Mouse (Mus musculus): ENCODE measurements at regions not wholly inside any gene's neighbourhood (a gene's known extent, or its start where the extent isn't known, plus 50 kb on each side); places are given as distances from the start of the nearest gene placed in this dataset.

DNA sequence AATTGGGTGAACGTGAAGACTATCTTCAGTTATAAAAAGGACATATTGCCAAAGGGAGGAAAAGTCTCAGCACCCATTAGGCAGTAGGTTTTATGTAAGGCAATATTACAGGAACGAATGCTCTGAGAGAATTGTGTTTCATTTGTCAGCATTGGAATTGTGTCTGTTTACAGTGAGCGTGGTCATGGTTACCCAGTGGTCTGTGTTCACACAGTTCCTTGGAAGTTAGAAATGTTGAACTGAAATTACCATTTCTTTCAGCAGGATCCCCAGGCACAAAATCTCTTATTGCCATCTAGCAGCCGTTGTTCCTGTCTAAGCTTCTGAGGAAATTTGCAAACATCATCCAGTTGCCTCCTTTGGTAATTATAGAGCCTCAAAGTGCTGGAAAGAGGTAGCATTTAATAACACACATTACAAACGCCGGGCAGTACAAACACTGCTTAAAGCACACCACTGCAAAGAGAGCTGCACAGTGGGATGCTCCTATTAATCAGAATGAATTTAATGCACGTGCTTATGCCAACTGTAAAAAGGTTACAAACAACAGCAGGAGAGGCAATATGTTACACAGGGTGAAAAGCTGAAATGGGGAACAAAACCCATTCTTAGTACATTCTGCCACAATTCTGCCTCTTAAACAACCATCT lies 555.4 kb upstream of the Marcks start:
- DNase-seq = no peak

DNA sequence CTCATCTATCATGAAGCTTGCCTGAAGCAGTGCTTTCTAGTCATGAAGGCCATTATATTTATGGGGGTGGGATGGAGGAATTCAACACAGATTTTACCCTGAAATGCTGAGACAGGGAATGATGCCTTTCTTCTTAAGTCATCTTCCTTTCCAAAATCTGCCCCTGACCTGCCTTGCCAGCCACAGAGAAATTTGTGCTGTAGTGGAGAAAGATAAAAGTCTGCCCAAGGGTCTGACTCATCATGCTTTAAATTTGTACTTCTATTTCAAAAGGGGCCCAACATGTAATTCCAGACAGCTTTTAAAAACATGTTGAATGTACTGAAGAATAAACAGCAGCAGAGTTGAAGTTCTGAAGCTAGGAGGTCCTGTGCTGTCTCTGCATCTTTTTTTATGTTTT lies 554.1 kb upstream of the Marcks start:
- DNase-seq = no peak

DNA sequence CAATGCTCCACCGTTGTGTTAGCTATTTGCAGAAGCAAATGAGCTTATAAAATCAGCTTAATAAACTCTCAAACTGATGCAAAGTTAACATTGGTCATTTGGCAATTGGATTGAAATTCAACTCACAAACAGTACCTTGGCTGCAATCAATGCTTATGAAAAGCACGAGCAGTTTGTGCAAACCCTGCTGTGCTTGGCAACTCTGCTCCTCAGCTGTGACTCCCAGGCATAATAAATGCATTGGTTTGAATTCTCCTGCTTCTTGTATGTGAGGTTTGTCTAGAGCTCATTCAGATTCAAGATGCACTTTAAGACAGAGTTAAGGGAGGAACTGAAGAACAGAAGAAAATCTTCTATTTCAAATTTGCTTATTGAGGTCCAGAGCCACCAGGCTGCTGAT lies 553.2 kb upstream of the Marcks start:
- DNase-seq = no peak

DNA sequence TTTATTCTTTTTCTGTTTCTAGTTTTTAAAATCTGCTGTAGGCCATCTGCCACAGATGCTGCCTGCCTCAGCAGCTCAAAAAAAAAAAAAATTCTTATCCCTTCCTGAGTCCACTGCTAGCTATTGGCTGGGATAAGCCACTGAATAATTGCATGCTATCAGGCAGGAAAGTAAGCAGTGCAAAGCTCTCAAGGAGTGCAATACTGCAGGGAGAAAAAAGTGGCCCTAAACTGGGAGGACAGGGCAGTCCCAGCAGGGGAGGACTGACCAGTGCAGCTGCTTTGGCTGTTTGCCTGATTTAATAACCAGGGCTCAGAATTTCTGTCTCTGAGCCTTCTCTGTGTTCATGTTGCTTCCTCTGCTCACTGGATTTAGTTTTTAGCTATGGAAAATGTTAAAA lies 544.4 kb upstream of the Marcks start:
- no peak for DNase-seq

DNA sequence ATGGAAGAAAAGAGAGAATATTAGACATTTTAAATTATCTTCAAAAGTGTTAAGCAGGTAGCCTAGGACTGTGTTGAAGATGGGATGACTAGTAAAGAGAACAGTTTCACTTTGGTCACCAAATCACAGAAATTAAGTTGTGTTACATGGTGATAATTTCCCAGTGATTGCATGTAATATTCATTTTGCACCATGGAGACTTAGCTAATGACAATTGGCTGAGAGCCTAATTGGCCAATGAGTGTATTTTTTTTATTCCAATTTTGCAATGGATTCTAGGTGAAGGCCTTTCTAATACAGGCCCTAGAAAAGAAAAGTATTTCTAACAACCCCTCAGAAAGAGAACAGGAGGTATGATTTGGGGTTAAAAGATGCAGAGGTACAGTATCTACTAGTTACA lies 541.9 kb upstream of the Marcks start:
- DNase-seq = no peak

DNA sequence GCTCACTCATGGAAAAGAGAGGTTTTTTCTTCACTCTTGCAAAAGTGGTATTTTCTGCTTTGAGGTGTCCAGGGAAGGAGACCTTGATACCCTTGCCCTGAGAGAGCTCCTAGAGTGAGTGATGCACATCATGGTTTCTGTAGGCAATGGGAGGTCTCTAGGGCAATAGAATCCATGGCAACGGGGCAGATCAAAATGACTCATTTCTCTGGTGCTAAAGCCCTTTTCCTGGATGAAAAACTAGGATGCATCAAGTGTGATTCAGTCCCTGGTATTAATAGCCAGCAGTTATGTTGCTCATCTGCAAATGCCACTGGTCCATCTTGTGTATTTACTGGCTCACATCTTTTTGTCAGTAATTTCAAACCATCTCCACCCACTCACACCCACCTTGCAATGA lies 539.1 kb upstream of the Marcks start:
- DNase-seq = no peak

DNA sequence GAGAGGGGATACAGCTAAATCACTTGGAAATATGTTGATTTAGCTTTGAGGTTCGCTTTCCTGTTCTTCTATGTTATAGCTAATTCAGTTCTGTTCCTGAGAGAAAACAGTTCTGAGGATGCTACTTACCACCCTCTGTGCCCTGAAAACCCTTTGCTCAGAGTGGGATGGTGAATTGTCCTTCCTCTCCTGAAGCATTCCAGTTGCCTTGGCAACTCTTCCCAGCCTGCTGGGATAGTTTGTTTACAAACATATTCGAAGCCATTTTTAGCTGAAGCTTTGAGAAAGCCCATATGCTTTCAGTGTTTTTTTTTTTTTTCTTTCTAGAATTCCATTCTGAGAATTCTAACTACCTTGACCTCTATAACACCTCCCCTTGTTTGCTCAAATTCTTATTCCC lies 530.1 kb upstream of the Marcks start:
- DNase-seq = no peak

DNA sequence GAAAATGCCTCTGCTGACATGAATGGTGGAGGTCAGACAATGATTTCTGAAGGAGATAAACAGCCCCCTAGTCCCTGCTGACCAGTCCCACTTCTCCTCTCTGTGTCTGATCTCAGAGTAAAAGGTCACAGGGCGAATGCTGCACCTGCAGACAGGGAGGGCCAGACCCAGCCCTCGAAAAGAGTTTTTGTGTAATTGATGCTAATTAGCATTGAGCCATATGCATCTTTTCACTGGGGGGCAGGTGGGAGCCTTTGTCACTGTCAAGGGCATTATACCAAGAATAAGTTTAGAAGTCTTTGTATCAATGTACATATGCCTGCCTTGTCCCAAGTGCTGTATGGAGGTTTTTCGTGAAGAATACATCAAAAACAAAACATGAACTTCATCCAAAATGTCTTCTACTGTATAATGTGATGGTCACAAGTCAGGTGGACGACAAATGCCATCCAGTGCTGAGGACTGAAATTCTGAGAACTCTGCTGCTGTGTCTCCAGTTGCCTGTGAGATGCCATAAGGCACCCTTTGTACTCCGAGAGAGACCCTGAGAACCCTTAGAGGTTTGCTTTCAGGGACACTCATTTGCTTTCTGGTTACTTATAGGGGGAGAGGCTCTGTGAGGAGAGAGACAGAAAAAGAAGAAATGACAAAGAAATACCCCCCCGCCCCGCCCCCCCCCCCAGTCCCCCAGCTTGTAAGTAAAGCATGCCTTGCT lies 528.5 kb upstream of the Marcks start:
- DNase-seq = no peak

DNA sequence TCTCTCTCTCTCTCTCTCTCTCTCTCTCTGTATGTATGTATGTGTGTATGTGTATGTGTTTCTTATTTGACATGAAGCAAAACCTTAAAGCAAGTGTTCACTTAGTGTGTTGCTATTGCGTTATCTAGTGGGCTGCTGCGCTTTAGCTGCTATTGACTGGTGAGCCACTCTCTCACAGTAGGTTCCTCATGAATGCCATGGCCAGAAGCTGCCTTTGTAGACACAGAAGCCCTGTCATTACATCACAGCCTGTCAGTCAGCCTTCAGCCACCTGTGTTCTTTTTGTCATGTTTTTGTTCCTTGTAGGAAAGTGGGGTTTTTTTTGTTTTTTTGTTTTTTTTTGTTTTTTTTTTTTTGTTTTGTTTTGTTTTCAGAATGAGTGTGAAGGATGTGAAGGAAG lies 527.8 kb upstream of the Marcks start:
- DNase-seq = no peak

DNA sequence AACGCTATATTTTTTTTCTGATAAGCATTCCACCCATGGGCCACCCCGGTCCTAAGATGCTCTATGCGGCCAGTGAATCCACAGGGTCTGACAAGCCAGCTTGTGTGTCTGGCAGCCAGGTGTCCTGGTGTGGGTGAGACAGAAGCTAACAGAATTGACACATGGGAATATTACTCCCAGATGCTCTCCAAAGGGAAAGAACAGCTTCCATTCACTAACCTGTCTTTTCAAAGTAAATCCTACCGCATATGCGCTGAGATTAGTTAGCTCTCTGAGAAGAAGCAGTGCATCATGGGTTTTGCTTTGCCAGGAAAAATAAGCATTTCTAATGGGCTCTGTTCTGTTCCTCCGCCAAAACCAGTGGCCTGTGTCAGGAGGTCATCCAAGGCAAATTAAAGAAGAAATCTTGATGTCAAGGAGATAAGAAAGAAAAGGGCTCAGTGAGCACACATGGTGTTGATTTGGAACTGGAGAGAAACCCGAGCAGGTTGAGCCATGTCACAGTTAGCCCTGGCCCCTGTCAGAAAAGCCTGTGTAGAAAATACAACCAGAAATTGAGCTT lies 498.4 kb upstream of the Marcks start:
- DNase-seq = no peak

DNA sequence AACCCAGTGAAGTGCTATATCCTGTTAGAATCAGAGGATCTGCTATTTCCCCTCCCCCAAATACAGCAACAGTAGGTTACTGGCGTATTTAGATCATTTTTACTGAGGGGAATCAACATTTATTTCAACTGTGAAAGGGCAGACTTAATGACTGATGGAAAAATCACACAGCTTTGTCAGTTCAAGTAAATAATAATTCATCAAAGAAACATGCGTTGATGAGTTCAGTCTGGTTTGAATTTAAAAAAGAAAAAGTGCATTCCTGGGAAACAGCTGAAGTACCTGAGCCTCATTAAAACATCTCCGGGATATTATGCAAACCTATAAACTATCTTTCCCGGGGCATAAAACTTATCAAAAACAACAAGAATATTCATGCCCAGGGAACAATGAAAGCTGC lies 497.7 kb upstream of the Marcks start:
- no peak for DNase-seq

DNA sequence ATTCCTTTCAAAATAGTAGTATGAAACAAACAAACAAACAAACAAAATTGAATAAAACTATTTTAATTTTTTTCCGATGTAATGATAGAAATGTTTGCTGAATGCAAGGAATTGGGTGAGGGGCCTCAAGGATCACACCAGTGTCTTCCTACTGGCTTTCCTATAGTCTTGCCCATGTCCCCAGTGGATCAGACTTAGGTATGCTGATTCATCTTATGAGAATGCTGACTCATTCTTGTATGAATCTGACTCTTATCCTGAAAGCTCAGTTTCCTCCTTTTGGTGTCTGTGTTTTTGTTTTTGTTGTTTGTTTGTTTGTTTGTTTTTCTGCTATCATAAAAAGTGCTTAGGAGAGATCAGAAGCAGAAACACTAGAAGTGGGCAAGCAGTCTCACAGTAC lies 491.7 kb upstream of the Marcks start:
- DNase-seq = no peak

DNA sequence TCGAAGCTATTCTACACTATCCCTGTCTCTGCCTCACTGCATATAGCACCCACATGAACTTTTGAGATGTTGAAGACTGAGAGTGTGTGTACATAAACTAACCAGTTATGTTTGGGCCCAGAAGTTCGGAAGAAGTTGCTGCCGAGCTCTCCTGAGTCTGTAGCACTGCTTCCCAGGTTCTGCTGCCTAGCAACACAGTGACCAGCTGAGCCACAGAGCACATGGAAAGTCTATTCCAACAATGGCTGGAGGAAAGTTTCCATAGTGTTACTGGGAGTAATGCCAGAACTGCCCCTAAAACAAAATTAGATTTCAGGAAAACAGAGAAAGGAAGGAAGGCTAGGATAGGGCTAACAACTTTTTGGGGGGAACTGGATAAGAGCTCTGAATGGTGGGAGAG lies 489.2 kb upstream of the Marcks start:
- no peak for DNase-seq

DNA sequence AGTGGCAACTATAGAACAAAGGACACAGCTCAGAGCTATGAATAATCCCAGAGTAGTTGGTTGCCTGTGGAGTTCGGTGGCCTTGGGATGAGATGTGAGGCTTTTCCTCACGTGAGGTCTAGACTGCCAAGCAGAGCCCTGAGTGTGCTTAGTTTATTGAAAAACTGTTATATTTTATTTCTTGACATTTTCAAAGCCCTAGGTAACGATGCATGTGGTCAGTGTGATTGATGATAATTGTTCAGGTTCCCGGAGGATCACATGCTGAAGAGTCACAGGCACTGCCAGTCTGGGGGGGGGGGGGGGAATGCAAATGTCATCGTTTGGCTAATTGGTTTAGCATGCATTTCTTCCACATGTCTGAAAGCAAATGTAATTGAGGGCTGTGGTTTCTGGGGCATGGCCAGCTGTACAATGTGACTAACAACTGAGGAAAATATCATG lies 488.1 kb upstream of the Marcks start:
- DNase-seq = peak; percentile 20

DNA sequence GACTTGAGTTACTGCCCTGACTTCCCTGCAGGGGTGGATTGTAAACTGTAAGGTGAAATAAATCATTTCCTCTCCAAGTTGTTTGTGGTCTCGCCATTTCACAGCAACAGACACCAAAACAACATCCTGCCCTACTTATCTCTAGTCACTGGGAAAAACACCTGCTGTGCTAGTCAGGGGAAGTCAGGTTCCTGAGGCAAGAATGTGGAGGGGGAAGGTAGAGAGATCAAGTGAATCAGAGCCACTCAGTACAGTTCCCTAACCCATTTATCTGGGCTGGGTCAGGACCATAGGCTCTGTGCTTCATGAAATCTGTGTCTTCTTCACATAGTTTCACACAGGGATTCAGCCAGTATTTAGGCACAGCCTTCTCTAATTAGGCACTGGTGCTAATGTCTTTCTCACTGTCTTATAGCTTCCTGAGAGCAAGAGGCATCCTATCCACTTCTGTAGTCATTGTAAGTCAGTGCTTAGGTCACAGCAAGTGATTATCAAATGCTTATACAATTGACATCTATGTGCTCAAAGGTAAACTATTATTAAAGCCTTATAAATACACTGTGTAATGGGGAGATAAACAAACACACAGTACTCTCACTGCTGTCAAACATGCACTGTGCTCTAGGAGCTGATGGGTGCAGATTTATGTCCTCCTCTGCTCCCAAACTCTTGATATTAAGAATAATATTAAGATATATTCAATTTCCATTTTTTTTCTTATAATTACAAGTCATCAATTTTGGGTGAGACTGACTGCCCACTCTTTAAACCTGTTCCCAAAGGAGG lies 487.4 kb upstream of the Marcks start:
- DNase-seq = peak; percentile 32

DNA sequence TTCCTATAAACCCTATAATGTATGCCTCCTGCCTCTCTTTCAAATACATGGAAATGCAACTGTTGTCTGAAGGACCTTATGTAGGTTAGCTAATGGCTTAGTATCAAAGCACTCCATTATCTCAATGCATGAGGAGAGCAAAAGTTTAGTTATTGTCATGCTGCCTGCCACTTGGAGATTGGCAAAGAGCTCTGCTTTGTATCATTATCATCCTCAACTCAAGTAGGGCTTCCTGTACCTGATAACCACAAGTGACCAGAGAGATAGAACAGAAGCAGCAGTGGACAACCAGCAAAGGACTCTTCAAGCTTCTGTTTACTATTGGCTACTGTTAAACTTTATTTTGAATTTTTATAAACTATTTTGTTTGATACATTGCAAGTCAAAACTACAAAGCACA lies 484.3 kb upstream of the Marcks start:
- DNase-seq = no peak

DNA sequence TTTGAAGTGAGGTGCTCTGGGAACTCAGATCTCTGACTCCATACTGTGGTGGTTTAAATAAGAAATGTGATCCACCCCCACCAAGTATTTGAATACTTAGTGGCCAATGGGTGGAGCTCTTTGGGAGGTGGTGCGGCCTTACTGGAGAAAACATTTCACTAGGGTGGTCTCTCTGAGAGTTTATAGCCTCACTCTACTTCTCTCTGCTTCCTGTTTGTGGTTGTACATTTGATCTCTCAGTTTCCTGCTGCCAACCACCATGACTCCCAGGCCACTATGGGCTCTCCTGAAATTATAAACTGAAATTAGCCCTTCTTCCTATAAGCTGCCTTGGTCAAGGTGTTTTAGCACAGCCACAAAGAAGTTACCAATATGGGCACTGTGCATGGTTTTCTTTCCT lies 479.9 kb upstream of the Marcks start:
- peak; percentile 4 for DNase-seq

DNA sequence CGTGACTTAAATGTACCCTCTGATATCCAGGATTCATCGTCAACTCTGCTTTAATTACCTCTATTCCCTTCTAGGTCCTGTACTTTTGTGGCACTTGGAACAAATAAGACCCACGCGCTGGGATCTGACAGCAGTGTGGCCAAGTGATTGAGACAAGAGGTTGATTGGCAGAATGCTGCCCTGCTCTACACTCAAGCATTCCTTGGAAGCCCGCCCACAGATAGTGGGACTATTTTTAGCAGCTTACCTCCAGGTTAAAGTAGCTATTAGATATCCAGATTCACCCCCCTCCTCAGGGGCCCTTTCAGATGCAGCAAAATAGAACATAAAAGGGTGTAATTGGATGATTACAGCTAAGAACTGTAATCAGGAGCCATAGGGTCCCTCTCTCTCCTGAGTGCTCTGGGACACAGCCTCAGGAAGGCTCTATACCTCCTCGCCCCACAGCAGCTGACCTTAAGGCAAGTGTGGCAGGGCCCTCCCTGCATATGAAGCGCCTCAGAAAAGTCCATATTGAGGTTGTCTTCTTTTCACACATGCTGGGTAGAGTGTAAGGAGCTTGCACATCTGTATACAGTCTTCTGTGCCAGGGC lies 479.1 kb upstream of the Marcks start:
- no peak for DNase-seq

DNA sequence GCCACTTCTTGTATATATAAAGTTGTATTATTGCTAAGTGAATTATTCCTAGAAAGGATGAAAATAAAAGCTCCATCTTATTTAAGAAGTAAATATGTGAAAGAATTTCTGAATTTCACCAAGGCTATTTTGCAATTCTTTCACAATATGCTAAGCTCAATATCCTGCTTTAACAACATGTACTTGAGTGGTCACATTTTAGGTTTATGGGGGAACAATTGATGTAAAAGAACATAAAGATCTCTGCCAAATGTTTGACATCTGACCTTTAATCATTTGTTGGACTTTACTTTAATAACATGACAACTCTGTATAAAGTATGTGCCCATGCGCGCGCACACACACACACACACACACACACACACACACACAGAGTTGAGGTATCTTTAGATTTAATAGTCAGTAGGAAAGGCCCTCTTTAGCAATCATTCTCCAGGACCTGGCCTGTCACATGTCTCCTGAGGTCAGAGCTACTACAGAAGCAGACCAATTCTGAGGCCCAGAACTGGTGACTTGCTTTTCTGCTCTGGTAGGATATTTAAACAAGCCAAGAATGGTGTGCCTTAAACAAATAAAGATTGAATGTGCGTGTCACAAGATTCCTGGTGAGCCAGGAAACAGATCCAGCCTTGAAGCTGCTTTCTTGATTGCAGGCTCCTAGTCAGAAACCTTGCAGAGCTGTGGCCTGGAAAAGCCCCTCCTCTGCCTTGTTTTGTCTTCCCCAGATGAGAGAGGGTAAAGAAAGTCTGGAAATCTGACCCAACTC lies 477.4 kb upstream of the Marcks start:
- DNase-seq = no peak

DNA sequence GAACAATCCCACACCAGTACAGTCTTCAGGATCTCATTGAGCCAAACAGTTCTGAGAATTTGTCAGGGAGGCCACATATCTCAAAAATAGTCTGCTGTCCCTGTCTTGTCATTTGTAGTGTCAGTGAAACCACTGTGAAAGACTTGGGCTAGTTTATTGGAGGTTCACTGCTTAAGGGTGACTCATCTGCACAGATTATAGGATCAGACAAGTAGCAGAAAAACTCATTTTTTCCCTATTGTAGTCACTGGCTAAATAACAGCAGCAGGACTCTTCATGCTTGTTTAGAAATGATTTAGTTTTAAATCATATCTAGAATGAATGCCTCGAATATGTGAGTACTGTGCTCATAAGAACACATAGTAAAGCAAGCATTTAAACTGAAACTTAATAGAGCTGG lies 475.2 kb upstream of the Marcks start:
- DNase-seq = no peak

DNA sequence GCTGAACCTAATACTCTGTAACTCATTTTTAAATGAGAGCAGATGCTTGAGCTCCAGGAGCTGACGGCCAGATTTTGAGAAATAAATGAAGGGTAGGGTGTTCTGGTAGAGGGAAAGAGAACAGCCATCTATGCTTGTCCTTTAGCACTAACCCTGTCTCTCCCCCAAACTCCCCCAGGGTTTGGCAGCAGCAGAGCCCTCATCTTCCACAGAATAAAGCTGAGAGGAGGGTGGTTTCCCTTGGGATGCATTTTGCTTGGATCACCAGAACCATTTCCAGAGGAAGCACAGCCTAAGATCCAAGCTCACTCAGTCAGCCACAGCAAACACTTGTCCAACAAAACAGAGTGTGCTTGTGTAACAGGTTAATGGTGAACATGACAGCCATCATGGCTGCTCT lies 464.8 kb upstream of the Marcks start:
- no peak for DNase-seq

DNA sequence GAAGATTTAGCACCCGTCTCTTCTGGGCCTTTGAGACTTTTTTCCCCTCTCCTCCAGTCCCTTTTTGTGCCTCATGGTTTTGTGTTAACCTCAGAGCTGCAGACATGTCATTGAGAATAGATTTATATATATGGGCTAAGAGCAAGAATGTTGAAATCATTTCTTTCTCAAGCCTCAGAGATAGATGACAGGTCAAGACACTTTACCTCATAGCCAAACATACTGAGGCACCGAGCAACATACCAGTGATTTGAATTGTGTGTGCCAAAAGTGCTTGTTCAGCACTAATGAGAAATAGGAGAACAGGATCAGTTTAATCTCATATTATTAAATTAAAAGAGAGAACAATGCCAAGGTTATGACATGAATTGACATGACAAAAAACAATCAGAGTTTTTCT lies 464.2 kb upstream of the Marcks start:
- DNase-seq = no peak

DNA sequence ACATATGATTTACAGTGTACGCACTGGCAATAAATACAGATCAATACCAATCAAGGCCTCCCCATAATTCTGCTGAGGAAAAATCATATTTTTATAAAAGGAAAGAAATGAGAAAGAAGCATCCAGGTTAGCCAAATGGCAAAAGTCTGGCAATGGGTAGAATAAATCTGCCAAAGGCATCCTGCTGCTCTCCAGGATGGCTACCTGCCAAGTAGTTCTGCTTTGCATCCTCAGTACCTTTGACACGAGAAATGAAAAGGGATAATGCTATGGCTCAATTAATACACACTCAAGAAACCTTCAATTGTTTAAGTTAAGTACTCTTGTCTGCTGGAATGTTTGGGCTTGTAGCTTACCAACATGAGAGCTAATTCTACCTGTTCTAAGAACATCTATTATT lies 451.2 kb upstream of the Marcks start:
- no peak for DNase-seq
